Mouse (Mus musculus) embryonic facial prominence, embryonic 10.5 days (tissue): Measurements from ENCODE around the gene Ear1. TPM values are rescaled to one million over a fixed set of nuclear protein-coding genes. Genes with fewer than 3 reads are reported as not detected.
A peak's percentile ranks its signal among the peaks of the same experiment; 100 is the strongest.
"Not testable (repeated sequence)": the region's sequence is repeated elsewhere in the genome, so short reads cannot be mapped to it uniquely, and the experiment has no call there.

Source experiments
- DNase-seq: peaks from one replicate; pipeline ENCODE4 v3.0.0-alpha.2; 2017; ENCODE audit warnings: low spot score
- H3K27ac ChIP-seq: fragments of 300-500 bp; sonication (generic); replicated peaks from 2 replicates; pipeline ENCODE4 v1.5.1; 2016; ENCODE audit warnings: mild to moderate bottlenecking
- H3K27me3 ChIP-seq: fragments of 300-500 bp; sonication (generic); replicated peaks from 2 replicates; pipeline ENCODE4 v1.6.1; 2016; ENCODE audit warnings: low read depth, mild to moderate bottlenecking; ENCODE audit not compliant: poor library complexity, severe bottlenecking
- H3K36me3 ChIP-seq: fragments of 300-500 bp; sonication (generic); replicated peaks from 2 replicates; pipeline ENCODE4 v1.6.1; 2016; ENCODE audit warnings: mild to moderate bottlenecking, moderate library complexity
- H3K4me1 ChIP-seq: fragments of 300-500 bp; sonication (generic); 2 replicates; pipeline ENCODE4 v1.6.1; 2016
- H3K4me3 ChIP-seq: fragments of 300-500 bp; sonication (generic); 2 replicates; pipeline ENCODE4 v1.5.1; 2016; ENCODE audit warnings: mild to moderate bottlenecking, moderate library complexity
- H3K9me3 ChIP-seq: fragments of 300-500 bp; sonication (generic); 2 replicates; pipeline ENCODE4 v1.6.1; 2016; ENCODE audit warnings: mild to moderate bottlenecking
- WGBS: fragments of 180-500 bp; shearing (Covaris S2); methylation state at CpG from one replicate; pipeline ENCODE4 v1.1.7; 2016; 5-methylcytosine and 5-hydroxymethylcytosine counted together
- polyA plus RNA-seq: library from polyadenylated mRNA; unstranded; fragments of >200 nt; fragmentation: Nextera tagmentation; extraction: Ambion mirVana; gene quantifications from 2 replicates; pipeline ENCODE4 v1.2.1, GENCODE M21; 2016

The Ear1 gene
- polyA plus RNA-seq, result not detected in 2 replicates

DNA sequence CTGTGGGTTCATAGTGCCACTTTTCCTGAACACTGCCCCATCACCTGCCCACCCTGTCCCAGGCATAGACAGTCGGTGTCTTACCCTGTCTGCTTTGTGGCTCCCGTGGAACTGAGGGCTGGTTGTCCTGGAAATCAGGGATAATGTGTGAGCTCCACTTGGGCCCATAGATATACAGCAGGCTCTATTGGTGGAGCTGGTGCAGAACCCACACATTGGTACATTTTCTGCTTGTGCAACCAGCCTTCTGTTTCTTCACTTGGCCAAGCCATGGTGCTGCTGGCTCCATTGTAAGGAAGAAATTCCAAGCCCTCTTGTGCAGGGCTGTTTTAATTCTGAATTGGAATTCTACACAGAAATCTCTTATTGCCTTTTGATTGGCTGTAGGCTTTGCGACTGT lies at the start of gene Ear1:
Gene Ear1 (minus strand): TSS at position 101 of the 400 bp plus-strand sequence.
- H3K27ac ChIP-seq, H3K36me3 ChIP-seq, H3K27me3 ChIP-seq, DNase-seq, H3K9me3 ChIP-seq, H3K4me3 ChIP-seq, H3K4me1 ChIP-seq: not testable (repeated sequence)
- WGBS, result 91% methylated on average over 3 of the region's 3 CpGs

DNA sequence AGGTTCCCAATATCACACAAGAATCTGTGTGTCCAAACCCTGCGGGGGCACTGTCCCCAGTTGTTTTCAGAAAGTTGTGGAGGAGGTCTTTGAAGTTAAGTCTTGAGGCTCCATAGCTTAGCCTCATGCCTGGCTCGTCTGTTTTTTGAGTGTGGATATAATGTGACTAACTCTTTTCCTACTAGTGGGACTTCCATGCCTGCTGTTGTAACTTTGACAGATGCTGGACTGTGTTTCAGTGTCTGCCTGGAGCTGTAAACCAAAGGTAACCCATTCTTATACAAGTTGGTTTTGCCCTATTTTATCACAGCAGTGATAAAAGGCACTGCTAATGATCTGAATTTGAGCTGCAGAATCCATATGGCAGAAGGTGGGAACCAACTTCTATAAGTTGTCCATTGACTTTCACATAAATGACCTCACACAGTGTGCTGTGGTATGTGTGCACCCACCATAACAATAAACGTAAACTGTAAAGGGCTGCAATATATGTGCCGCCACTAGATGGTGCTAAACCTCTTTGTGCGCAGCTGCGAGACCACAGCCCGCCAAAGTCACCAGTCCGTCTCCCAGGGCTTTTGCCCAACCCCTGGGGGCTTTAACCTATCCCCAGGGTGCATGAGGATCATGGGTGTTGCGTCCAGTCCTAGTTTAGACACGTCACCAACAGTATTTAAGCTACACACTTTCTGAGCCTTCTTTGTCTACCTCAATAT lies 49.5 kb upstream of the Ear1 start, which contains the start of gene Gm8113:
Gene Gm8113 (plus strand): TSS at position 703 of the 716 bp plus-strand sequence.
- peak within 1 kb of the TSS; percentile 91 for H3K27ac ChIP-seq
- H3K4me1 ChIP-seq, H3K9me3 ChIP-seq, H3K36me3 ChIP-seq, H3K27me3 ChIP-seq: not testable (repeated sequence)
- 8% methylated on average over 10 of the region's 10 CpGs for WGBS
- peak; percentile 87 for DNase-seq
- H3K4me3 ChIP-seq, result peak within 1 kb of the TSS; percentile 60

DNA sequence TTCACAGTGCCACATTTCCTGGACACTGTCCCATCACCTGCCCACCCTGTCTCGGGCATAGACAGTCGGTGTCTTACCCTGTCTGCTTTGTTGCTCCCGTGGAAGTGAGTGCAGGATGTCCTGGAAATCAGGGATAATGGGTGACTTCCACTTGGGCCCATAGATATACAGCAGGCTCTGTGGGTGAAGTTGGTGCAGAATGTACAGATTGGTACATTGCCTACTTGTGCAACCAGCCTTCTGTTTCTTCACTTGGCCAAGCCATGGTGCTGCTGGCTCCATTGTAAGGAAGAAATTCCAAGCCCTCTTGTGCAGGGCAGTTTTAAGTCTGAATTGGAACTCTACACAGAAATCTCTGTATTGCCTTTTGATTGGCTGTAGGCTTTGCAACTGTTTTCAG lies 48.1 kb upstream of the Ear1 start, which contains the start of gene Ear10:
Gene Ear10 (minus strand): TSS at position 101 of the 400 bp plus-strand sequence.
- WGBS, result 87% methylated on average over 3 of the region's 3 CpGs
- H3K36me3 ChIP-seq, H3K27ac ChIP-seq, H3K27me3 ChIP-seq, H3K4me3 ChIP-seq, DNase-seq, H3K9me3 ChIP-seq, H3K4me1 ChIP-seq: not testable (repeated sequence)

DNA sequence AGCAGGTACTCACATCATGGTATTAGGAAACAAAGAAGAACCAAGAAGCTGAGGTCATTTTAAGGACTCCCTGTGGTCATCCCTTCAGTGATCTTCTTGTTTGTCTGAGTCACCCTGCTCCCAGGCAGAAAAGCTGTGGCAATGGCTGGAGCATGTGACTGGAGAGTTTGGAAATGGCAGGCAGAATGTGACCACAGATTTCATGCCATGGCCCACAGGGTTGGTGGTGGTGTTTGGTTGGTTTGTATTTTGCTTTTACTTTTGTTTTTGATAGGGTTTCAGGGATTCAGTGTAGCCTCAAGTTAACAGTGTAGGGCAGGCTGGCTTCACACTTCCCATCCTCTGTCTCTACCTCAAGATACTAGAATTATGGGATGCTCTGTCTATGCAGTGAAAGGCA lies 42.9 kb upstream of the Ear1 start:
- H3K36me3 ChIP-seq, H3K27me3 ChIP-seq, H3K4me3 ChIP-seq, DNase-seq, H3K4me1 ChIP-seq, H3K9me3 ChIP-seq, H3K27ac ChIP-seq: not testable (repeated sequence)

DNA sequence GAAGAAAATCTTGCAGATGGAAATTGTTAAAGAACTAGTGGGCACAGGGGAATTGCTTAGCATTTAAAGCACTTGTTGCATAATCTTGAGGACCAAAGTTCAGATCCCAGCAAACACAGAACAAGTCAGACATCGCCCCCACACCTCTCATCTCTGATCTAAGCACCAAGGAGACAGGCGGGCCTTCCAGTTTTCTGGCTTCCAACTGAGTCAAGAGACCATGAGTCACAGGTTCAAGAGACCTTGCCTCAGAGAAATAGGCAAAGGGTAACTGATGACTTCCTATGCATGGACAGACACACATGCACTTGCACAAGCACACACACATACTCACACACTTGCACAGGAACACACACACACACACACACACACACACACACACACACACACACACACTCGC lies 23.3 kb upstream of the Ear1 start:
- H3K36me3 ChIP-seq, H3K27me3 ChIP-seq, H3K9me3 ChIP-seq, H3K27ac ChIP-seq, DNase-seq, H3K4me3 ChIP-seq, H3K4me1 ChIP-seq: not testable (repeated sequence)
- WGBS, result 88% methylated on average over 3 of the region's 3 CpGs

DNA sequence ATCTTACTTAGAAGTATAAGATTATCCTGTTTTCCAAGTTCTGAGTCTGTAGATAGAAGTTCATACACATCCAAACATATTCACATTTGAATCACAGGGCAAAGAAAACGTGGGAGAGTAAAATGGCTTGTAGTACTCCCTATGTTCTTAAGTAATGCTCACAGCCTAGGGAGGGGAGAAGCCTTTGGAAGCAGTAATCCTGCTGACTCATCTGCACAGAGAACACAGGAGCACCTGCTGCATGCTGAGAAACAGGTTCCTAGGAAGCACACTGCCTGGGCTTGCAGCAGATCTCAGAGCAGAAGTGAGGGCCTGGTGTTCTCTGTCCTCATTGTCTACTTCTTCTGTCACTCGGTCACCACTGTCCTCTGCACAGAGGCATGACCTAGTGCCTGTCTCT lies 20.0 kb upstream of the Ear1 start:
- not testable (repeated sequence) for H3K4me3 ChIP-seq, H3K27ac ChIP-seq, H3K27me3 ChIP-seq, H3K9me3 ChIP-seq, H3K4me1 ChIP-seq, DNase-seq, H3K36me3 ChIP-seq
- WGBS, result 45% methylated on average over 2 of the region's 2 CpGs

DNA sequence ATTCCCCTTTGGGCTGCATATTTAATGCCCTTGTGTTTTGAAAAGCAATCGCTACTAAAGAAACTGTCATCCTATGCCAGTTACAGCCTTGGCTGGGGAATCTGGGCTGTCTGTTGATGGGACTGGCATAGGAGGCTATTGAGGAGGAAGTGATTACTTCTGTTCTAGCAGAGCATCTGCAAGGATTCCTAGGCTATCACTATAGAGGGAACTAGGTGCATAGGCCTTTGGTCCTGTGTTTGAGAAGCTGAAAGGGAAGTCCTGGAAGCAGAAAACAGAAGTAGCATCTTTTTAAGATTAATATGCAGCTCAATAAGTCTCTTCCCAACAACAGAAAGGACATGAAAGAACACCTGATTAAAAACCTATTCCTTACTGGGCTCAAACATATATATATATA lies 16.0 kb upstream of the Ear1 start:
- H3K4me3 ChIP-seq, H3K4me1 ChIP-seq, H3K36me3 ChIP-seq, H3K9me3 ChIP-seq, H3K27me3 ChIP-seq, H3K27ac ChIP-seq, DNase-seq: not testable (repeated sequence)
- 93% methylated on average over 1 of the region's 1 CpGs for WGBS

DNA sequence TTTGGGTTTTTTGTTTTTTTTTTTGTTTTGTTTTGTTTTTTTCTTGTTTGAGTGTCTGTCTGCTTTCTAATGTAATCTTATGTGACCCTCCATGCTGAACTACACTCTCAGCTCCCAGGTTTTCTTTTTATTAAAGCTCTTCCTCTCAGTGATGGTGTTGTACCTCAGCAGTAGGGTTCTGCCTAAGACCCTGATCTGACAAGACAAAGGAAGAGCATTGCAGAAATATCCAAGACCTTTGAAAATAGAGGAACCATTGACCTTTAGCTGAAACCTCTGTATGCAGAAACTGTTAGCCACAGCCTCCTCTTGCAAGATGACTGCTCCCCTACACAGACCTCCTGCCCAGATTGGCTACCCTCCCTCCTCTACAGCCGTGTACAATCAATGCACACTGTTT lies 10.9 kb upstream of the Ear1 start:
- WGBS, result 54% methylated on average over 1 of the region's 1 CpGs
- H3K4me3 ChIP-seq, H3K36me3 ChIP-seq, H3K4me1 ChIP-seq, DNase-seq, H3K27me3 ChIP-seq, H3K27ac ChIP-seq, H3K9me3 ChIP-seq: not testable (repeated sequence)

DNA sequence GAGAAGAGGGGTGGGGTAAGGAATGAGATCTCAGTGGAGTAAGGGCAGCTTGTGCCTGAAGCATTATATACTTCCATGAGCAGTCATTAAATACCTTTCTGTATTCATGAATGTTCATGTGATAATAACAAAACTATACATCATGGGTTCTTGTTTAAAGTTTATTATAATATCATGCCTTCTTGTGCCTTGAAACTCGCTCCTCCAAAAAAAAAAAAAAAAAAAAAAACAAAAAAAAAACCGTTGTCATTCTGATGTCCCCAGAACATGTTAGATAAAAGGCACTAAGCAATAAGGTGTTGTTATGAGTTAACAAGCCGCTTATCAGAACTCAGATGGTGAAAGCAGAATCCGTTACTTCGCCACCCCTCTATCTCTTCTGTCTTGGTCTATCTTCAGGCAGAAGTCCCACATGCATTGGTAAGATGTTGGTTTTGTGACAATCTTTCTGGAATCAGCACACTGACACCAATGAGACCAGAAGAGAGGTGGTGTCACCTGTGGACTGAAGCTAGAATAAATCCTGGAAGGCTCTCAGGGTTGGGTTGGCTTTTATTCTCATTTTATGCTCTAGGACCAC lies 4.7 kb upstream of the Ear1 start:
- H3K27me3 ChIP-seq, H3K36me3 ChIP-seq, H3K4me1 ChIP-seq, H3K4me3 ChIP-seq, H3K9me3 ChIP-seq, DNase-seq, H3K27ac ChIP-seq: not testable (repeated sequence)
- 87% methylated on average over 5 of the region's 5 CpGs for WGBS

DNA sequence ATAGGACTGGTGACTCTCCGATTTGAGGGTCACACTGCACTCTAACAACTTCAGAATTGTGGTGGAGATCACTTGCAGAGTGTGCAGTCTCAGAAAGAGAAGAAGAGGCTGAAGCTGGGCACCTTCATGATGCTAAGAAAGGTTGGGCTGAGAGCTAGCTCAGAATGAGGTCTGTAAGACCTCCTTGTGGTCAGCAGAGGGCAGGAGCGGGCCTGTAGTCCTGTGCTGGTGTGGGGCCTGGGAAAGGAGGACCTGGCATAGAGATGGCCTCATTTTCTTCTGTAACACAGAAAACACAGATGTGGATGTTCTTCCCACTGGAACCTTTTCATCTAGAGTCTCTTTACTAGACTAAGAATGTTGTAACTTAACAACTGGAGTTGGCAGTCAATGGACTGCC lies 2.5 kb upstream of the Ear1 start:
- not testable (repeated sequence) for H3K36me3 ChIP-seq, H3K9me3 ChIP-seq, H3K27me3 ChIP-seq, H3K4me1 ChIP-seq, H3K27ac ChIP-seq, DNase-seq, H3K4me3 ChIP-seq
- 50% methylated on average over 1 of the region's 2 CpGs for WGBS

DNA sequence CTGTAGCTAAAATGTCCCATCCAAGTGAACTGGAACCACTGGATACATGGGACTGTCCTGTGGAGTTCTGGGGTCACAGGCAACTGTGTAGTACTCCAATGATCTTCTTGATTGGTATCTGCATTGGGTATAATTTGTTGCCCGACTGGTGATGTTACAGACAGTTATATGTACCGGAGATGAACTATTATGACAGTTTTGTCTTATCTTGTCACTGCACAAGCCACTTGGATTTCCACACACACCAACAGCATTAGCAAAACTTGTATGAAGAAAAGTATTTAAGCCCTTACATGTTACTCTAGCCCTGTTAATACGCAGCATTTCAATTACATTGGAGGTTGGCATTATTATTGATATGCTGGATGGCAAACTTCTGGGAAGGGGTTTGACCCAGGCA lies 455 bp downstream of the Ear1 start:
- not testable (repeated sequence) for H3K9me3 ChIP-seq, H3K4me1 ChIP-seq, H3K27me3 ChIP-seq, H3K4me3 ChIP-seq, H3K36me3 ChIP-seq, DNase-seq, H3K27ac ChIP-seq
- 94% methylated on average over 3 of the region's 3 CpGs for WGBS

DNA sequence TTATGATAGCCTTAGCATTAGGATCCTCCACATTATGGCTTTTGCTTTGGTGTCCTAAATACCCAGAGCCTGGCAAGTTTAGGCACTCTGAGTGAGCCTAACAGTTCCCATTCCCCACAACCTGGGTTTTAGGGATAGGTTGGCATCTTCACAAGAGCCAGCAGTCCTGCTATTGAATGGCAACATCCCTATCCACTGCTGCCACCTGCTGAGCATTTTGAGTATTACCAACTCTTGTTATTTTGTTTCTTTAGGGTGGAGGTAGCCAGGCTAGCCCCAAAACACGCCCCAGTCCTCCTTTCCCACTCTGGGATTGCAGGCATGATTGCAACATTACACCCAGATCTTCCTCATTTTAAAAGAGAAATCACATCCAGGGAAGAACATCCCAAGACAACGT lies 14.8 kb downstream of the Ear1 start:
- not testable (repeated sequence) for H3K4me1 ChIP-seq, H3K36me3 ChIP-seq, H3K27me3 ChIP-seq, H3K9me3 ChIP-seq, H3K27ac ChIP-seq, H3K4me3 ChIP-seq
- peak; percentile 12 for DNase-seq
- 35% methylated on average over 2 of the region's 2 CpGs for WGBS

DNA sequence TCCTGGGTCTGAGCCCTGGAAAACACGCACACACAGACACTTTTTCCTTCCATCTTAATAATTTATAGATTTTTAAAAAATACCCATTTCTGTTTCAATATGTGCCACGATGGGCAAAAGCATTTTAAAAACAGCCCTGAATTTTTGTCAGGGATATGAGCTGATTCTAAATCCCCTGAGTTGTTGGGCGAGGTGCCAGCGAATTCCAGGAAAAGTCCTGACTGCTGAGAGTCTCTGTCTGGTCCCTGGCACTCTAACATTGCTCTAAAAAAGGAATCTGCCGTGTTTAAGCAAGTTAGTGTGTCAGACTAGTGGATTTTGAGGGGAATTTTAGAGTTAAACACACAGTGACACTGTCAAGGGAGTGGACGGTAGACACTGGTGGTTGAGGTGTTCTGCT lies 15.9 kb downstream of the Ear1 start:
- not testable (repeated sequence) for H3K9me3 ChIP-seq, DNase-seq, H3K27ac ChIP-seq, H3K36me3 ChIP-seq, H3K27me3 ChIP-seq, H3K4me1 ChIP-seq, H3K4me3 ChIP-seq
- WGBS, result 78% methylated on average over 5 of the region's 6 CpGs
